Mouse (Mus musculus) forebrain, embryonic 13.5 days (tissue): ENCODE data around the gene Chchd4. TPM values are rescaled to one million over a fixed set of nuclear protein-coding genes. Genes with fewer than 3 reads are reported as not detected.

Experiments
- ATAC-seq: fragments of 200-750 bp; cut with Nextera tagmentation; 2 replicates; pipeline ENCODE4 v1.8.0; 2017
- H3K27ac ChIP-seq: fragments of 300-500 bp; sonication (generic); 2 replicates; pipeline ENCODE4 v1.5.1; 2015; ENCODE audit warnings: inconsistent platforms, mild to moderate bottlenecking, moderate library complexity
- H3K27me3 ChIP-seq: fragments of 300-500 bp; sonication (generic); 2 replicates; pipeline ENCODE4 v1.6.1; 2015; ENCODE audit warnings: mild to moderate bottlenecking, inconsistent platforms
- H3K36me3 ChIP-seq: fragments of 300-500 bp; sonication (generic); 2 replicates; pipeline ENCODE4 v1.6.1; 2015; ENCODE audit warnings: mild to moderate bottlenecking, inconsistent platforms; ENCODE audit not compliant: poor library complexity, severe bottlenecking
- H3K4me1 ChIP-seq: fragments of 300-500 bp; sonication (generic); 2 replicates; pipeline ENCODE4 v1.6.1; 2015; ENCODE audit warnings: inconsistent platforms
- H3K4me2 ChIP-seq: fragments of 300-500 bp; sonication (generic); 2 replicates; pipeline ENCODE4 v1.6.1; 2015; ENCODE audit warnings: inconsistent platforms, mild to moderate bottlenecking, moderate library complexity
- H3K4me3 ChIP-seq: fragments of 300-500 bp; sonication (generic); 2 replicates; pipeline ENCODE4 v1.5.1; 2015; ENCODE audit warnings: mild to moderate bottlenecking, inconsistent platforms
- H3K9ac ChIP-seq: fragments of 300-500 bp; sonication (generic); 2 replicates; pipeline ENCODE4 v1.6.1; 2015; ENCODE audit warnings: mild to moderate bottlenecking, inconsistent platforms
- H3K9me3 ChIP-seq: fragments of 300-500 bp; sonication (generic); replicated peaks from 2 replicates; pipeline ENCODE4 v1.6.1; 2016; ENCODE audit warnings: inconsistent platforms
- WGBS: fragments of 180-500 bp; shearing (Covaris S2); methylation state at CpG from one replicate; pipeline ENCODE4 v1.1.7; 2015; 5-methylcytosine and 5-hydroxymethylcytosine counted together
- polyA plus RNA-seq: library from polyadenylated mRNA; unstranded; fragments of >200 nt; fragmentation: Nextera tagmentation; extraction: Ambion mirVana; gene quantifications from 2 replicates; pipeline ENCODE4 v1.2.1, GENCODE M21; 2015

Gene Chchd4
- polyA plus RNA-seq, 1 experiment from 2014 or later, result 27.3 TPM

DNA sequence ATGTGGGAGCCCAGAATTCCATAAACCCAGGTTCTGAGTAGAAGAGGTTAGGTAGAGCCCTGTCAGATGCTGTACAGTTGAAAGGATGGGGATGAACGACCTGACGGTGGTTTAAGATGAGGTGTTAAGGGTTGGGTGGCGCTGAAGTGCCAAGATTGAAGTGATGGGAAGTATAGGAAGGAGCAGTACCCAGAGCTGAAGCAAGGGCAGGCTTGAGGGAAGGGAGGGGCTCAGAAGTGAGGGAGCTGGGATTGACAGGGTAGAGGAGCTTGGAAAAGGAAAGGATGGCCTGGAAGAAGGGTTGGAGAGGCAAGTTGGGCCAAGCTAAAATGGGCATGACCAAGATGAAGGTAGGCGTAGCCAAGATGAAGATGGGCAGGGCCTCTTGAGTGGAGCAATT is 51.7 kb downstream of the Chchd4 start:
- Histone ChIP-seq H3K36me3 (no peaks in the 10 kb centered on the region), H3K27me3 (peaks cover 24% of the 10 kb centered on the region), H3K27ac (no peak overlapping the region), H3K4me3 (no peak overlapping the region), H3K4me2 (no peak overlapping the region), H3K4me1 (no peaks in the 10 kb centered on the region), H3K9me3 (no peaks in the 10 kb centered on the region), H3K9ac (no peak overlapping the region)
- 75% methylated on average over 4 of the region's 4 CpGs for WGBS
- no peak for ATAC-seq

DNA sequence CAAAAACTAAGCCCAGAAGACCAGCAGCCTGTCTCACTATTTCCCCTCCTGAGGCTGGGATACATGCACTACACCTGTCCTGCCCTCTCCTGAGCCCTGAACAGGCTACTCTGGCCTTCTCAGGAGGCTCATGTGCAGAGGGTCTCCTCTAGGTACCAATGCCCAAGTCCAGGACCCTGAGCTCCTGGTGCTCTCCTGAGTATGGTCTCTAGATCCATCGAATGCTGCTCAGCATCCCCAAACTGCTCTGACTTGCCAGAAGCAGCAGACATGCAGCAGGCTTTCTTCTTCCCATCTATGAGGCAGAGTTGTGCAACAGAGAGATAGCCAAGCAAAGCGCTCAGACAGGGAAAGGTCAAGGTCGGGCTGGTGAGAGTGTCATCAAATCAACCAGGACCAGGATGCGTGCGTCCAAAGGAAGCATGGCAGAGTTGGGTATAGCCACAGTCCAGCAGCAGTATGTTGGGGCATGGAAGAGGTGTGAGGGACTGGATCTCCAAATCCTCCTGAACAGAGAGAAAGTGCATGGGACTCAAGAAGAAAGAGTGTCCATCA is 56.0 kb downstream of the Chchd4 start:
- no peak overlapping the region for H3K4me3 ChIP-seq
- no peak for ATAC-seq
- no peaks in the 10 kb centered on the region for H3K36me3 ChIP-seq
- H3K27ac ChIP-seq, result no peak overlapping the region
- no peaks in the 10 kb centered on the region for H3K4me1 ChIP-seq
- no peak overlapping the region for H3K4me2 ChIP-seq
- H3K9ac ChIP-seq, result no peak overlapping the region
- 80% methylated on average over 5 of the region's 5 CpGs for WGBS
- no peaks in the 10 kb centered on the region for H3K9me3 ChIP-seq
- peaks cover 57% of the 10 kb centered on the region for H3K27me3 ChIP-seq

DNA sequence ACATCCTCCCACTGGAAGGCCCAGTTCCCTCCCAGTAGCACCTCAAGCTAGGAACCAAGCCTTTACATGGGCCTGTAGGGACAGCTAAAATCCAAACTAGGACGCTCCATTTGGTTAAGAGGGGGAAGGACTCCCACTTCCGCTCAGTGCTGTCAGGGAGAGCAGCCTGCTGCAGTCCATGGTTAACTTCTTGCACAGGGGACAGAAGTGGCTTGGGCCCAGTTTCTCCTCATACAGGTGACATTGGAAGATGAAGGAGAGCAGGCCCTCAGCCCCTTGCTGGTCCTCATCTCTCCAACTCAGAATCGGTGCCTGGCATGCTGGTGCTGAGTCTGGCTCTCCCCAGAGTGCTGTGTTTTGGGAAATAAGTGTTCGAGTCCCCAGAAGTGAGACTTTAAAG is 57.2 kb downstream of the Chchd4 start:
- Histone ChIP-seq H3K27ac (no peak overlapping the region), H3K4me1 (peaks cover 5% of the 10 kb centered on the region), H3K9ac (no peak overlapping the region), H3K36me3 (no peaks in the 10 kb centered on the region), H3K4me2 (no peak overlapping the region), H3K9me3 (no peaks in the 10 kb centered on the region), H3K4me3 (no peak overlapping the region), H3K27me3 (peaks cover 52% of the 10 kb centered on the region)
- no peak for ATAC-seq
- WGBS, result 82% methylated on average over 4 of the region's 4 CpGs

DNA sequence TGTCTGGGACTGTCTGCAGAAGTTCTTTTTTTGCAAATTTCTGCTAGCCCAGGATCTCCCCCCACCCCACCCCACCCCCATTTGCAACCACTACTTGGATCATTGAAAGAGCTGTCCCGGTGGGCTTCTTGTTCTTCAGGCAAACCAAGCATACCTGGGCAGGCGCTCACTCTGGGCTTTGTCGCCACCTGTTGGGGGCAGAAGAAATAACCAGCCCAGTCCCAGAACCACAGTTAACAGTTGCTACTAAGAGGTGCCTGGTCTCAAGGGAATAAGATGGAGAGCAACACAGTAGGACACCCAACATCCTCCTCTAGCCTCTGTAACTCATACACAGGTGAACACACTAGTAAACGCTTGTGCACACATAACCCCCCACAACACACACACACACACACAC is 58.5 kb downstream of the Chchd4 start:
- Histone ChIP-seq H3K27me3 (peaks cover 47% of the 10 kb centered on the region), H3K4me1 (peaks cover 15% of the 10 kb centered on the region), H3K9ac (no peak overlapping the region), H3K4me3 (no peak overlapping the region), H3K4me2 (no peak overlapping the region), H3K36me3 (no peaks in the 10 kb centered on the region), H3K9me3 (no peaks in the 10 kb centered on the region), H3K27ac (no peak overlapping the region)
- 1% methylated on average over 4 of the region's 4 CpGs for WGBS
- no peak; the same call in 1 of the 2 replicates for ATAC-seq

Other genes starting within 250 kb of the Chchd4 start
- 21.9 and 22.8 TPM in 2 replicates for gene Wnt7a, start 62.2 kb downstream of the Chchd4 start, polyA plus RNA-seq
- gene Tmem43, start 157 bp upstream of the Chchd4 start, polyA plus RNA-seq, result 48.3 and 56.8 TPM in 2 replicates
- 18.6 and 20.5 TPM in 2 replicates for gene Xpc, start 42.3 kb upstream of the Chchd4 start, polyA plus RNA-seq
- 273 and 275 TPM in 2 replicates for gene Lsm3, start 42.4 kb upstream of the Chchd4 start, polyA plus RNA-seq
- 68.2 and 73.1 TPM in 2 replicates for gene Slc6a6, start 210.5 kb upstream of the Chchd4 start, polyA plus RNA-seq